Mouse (Mus musculus): ENCODE results near the gene Fgf7. TPM values are rescaled to one million over a fixed set of nuclear protein-coding genes. Genes with fewer than 3 reads are reported as not detected.
A peak's percentile ranks its signal among the peaks of the same experiment; 100 is the strongest.

Gene Fgf7
- 0.17 and 0.22 TPM in 2 replicates for polyA plus RNA-seq (2014; fragmentation: Nextera tagmentation; extraction: Ambion mirVana)

DNA sequence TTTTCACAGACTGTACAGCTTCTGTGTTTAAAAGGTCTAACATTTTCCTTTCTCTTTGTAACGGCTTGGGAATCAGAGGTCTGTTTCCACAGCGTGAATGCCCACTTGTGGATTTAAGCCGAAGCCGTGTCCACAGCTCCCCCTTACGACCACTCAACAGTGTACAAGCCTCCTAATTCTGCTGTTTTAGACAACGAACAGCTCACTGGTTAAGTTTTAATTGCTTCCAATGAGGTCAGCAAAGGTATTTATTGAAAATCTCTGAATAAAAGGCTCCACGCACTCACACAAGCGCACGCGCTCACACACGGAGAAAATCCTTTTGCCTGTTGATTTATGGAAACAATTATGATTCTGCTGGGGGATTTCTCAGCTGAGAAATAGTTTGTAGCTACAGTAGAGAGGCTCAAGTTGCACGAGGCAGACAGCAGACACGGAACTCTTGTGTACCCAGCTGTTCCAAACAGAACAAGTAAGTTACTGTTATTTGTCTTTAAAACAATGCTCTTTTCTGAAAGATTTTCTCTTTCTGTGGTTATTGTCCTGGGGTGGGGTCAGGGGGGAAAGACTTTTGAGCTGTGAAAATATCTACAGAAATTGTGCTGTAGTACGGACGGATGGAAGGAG is at the start of gene Fgf7:
Gene Fgf7, plus strand, starts transcription at position 280 of the 627 bp plus-strand sequence.
- Histone ChIP-seq H3K4me3 (ENCODE audit: low read depth, low read length) (no peak within 1 kb of the TSS), H3K27ac (ENCODE audit: low read depth) (no peak within 1 kb of the TSS), H3K27me3 (replicated peaks; ENCODE audit: control insufficient read depth, insufficient read depth, low read length) (no peaks in the 10 kb centered on the region), H3K9ac (ENCODE audit: low read length) (no peak within 1 kb of the TSS), H3K9me3 (ENCODE audit: control insufficient read depth, low read length) (no peaks in the 10 kb centered on the region), H3K36me3 (ENCODE audit: control insufficient read depth, insufficient read depth, low read length) (no peaks in the 10 kb centered on the region), H3K4me1 (replicated peaks; ENCODE audit: control insufficient read depth, insufficient read depth, low read length) (peaks cover 7% of the 10 kb centered on the region; the same call in 1 of the 2 replicates), H3K4me2 (ENCODE audit: low read length) (peak within 1 kb of the TSS; percentile 35)
- WGBS, result 44% methylated on average over 15 of the region's 15 CpGs
- peak; percentile 53 for DNase-seq (ENCODE audit: low spot score)
- ATAC-seq (replicated peaks; ENCODE audit: low FRiP score, low TSS enrichment, low read depth), result no peak

DNA sequence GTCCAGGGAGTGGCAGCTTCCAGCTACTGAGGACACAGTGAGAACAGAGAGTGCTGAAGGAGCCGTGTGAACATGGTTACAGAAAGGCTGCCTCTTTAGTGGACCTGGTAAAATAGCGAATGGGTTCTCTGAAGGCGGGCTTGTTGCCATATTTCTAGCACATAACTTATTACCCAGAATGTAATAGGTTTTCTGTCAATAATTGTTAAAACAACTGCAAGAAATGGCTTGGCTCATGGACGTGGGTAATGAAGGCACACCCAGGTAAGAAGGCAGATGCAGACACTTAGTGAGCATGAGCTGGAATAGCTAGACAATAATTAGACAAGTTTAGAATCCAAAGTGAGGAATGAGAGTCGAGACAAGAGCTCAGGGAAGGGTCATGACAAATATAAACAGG is 32.2 kb upstream of the Fgf7 start:
- DNase-seq (ENCODE audit: low spot score), result no peak
- 58% methylated on average over 5 of the region's 5 CpGs for WGBS

DNA sequence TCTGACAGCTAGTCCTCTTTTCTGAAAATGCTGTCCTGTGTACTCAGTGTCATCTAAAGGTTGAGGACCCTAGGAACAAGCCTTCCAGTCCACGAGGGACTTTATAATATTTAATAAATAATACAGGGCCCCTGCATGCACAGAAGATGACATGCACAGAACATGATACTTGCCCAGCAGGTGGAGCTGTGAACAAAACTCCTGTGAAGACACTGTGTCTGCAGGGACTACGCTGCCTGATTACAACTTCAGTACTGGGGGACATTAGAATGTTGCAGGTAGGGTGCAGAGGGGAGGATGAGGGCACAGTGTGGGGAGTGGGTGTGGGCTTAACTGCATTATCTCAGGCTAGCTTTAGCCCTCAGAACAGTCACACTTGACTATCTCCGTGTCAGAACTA is 28.4 kb upstream of the Fgf7 start:
- Histone ChIP-seq H3K4me1 (replicated peaks; ENCODE audit: control insufficient read depth, insufficient read depth, low read length) (no peaks in the 10 kb centered on the region), H3K4me2 (ENCODE audit: low read length) (no peak overlapping the region), H3K9ac (ENCODE audit: low read length) (no peak overlapping the region), H3K9me3 (ENCODE audit: control insufficient read depth, low read length) (no peaks in the 10 kb centered on the region), H3K27me3 (replicated peaks; ENCODE audit: control insufficient read depth, insufficient read depth, low read length) (no peaks in the 10 kb centered on the region), H3K36me3 (ENCODE audit: control insufficient read depth, insufficient read depth, low read length) (no peaks in the 10 kb centered on the region), H3K4me3 (ENCODE audit: low read depth, low read length) (no peak overlapping the region), H3K27ac (ENCODE audit: low read depth) (no peak overlapping the region)
- WGBS, result 45% methylated on average over 3 of the region's 3 CpGs
- DNase-seq (ENCODE audit: low spot score) (peak; percentile 63), ATAC-seq (replicated peaks; ENCODE audit: low FRiP score, low TSS enrichment, low read depth) (no peak)

More for the DNA sequence above, 32.2 kb upstream of the Fgf7 start:
- no peaks in the 10 kb centered on the region for H3K9me3 ChIP-seq (ENCODE audit: control insufficient read depth, low read length)
- no peaks in the 10 kb centered on the region for H3K36me3 ChIP-seq (ENCODE audit: control insufficient read depth, insufficient read depth, low read length)
- H3K27me3 ChIP-seq (replicated peaks; ENCODE audit: control insufficient read depth, insufficient read depth, low read length), result no peaks in the 10 kb centered on the region
- H3K4me2 ChIP-seq (ENCODE audit: low read length), result no peak overlapping the region
- H3K9ac ChIP-seq (ENCODE audit: low read length), result no peak overlapping the region
- no peaks in the 10 kb centered on the region for H3K4me1 ChIP-seq (replicated peaks; ENCODE audit: control insufficient read depth, insufficient read depth, low read length)
- no peak for ATAC-seq (replicated peaks; ENCODE audit: low FRiP score, low TSS enrichment, low read depth)
- no peak overlapping the region for H3K27ac ChIP-seq (ENCODE audit: low read depth)
- no peak overlapping the region for H3K4me3 ChIP-seq (ENCODE audit: low read depth, low read length)

DNA sequence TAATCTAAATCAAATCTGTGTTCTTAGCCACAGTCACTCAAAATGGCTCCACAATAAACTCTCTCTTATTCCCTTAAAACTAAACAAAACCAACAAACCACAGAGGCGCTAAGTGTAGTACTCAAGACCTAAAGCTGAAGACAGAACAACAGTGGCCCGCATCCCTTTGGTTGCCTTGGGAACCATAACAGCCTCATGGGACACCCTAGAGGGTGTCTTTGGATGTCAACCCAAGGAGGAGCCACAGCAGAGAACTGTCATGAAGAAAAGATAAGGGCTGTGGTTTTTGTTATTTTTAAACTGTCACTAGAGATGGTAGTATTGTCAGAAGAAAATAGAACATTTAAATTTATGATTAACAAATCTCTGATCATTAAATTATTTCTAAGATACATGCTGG is 27.7 kb upstream of the Fgf7 start:
- 84% methylated on average over 2 of the region's 2 CpGs for WGBS
- Histone ChIP-seq H3K9me3 (ENCODE audit: control insufficient read depth, low read length) (no peaks in the 10 kb centered on the region), H3K36me3 (ENCODE audit: control insufficient read depth, insufficient read depth, low read length) (no peaks in the 10 kb centered on the region), H3K4me3 (ENCODE audit: low read depth, low read length) (no peak overlapping the region), H3K4me2 (ENCODE audit: low read length) (no peak overlapping the region), H3K9ac (ENCODE audit: low read length) (no peak overlapping the region), H3K4me1 (replicated peaks; ENCODE audit: control insufficient read depth, insufficient read depth, low read length) (no peaks in the 10 kb centered on the region), H3K27me3 (replicated peaks; ENCODE audit: control insufficient read depth, insufficient read depth, low read length) (no peaks in the 10 kb centered on the region), H3K27ac (ENCODE audit: low read depth) (no peak overlapping the region)
- no peak for ATAC-seq (replicated peaks; ENCODE audit: low FRiP score, low TSS enrichment, low read depth)
- DNase-seq (ENCODE audit: low spot score), result no peak

DNA sequence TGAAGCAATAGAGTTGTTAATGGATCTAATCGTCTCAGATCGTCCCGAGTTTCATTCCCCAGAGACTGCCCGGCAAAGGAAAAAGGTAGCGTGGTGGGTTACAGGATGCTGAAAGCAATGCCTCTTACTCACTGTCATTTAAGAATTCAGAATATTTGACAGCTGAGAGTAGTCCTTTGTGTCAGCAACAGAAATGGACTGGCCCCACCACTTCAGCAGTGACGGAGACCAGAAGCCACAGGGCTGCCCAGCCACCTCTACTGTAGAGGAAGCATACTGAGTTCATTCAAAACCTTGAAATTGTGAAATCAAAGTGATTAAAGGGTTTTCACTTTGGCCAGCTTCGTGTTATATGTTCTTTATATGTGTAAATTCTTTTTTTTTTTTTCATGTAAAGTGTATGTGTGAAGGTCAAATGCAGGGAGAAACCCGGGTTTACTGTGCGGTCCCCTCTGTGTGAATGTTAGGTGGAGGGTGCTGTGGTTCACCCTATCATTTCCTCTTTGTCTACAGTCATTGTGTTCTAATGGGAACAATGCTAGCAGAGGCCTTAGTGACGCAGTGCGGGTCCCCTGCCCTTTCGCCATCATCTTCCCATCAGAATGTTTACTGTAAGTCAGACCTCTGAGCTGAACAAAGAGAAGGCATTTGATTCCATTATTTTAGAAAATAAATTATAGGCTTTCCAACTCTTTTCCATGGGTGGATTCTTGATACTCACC is 19.3 kb upstream of the Fgf7 start:
- H3K4me2 ChIP-seq (ENCODE audit: low read length), result no peak overlapping the region
- H3K27me3 ChIP-seq (replicated peaks; ENCODE audit: control insufficient read depth, insufficient read depth, low read length), result no peaks in the 10 kb centered on the region
- H3K4me3 ChIP-seq (ENCODE audit: low read depth, low read length), result no peak overlapping the region
- WGBS, result 56% methylated on average over 12 of the region's 12 CpGs
- H3K4me1 ChIP-seq (replicated peaks; ENCODE audit: control insufficient read depth, insufficient read depth, low read length), result no peaks in the 10 kb centered on the region
- DNase-seq (ENCODE audit: low spot score), result no peak
- no peaks in the 10 kb centered on the region for H3K9me3 ChIP-seq (ENCODE audit: control insufficient read depth, low read length)
- H3K36me3 ChIP-seq (ENCODE audit: control insufficient read depth, insufficient read depth, low read length), result no peaks in the 10 kb centered on the region
- H3K27ac ChIP-seq (ENCODE audit: low read depth), result no peak overlapping the region
- ATAC-seq (replicated peaks; ENCODE audit: low FRiP score, low TSS enrichment, low read depth), result no peak
- no peak overlapping the region for H3K9ac ChIP-seq (ENCODE audit: low read length)

DNA sequence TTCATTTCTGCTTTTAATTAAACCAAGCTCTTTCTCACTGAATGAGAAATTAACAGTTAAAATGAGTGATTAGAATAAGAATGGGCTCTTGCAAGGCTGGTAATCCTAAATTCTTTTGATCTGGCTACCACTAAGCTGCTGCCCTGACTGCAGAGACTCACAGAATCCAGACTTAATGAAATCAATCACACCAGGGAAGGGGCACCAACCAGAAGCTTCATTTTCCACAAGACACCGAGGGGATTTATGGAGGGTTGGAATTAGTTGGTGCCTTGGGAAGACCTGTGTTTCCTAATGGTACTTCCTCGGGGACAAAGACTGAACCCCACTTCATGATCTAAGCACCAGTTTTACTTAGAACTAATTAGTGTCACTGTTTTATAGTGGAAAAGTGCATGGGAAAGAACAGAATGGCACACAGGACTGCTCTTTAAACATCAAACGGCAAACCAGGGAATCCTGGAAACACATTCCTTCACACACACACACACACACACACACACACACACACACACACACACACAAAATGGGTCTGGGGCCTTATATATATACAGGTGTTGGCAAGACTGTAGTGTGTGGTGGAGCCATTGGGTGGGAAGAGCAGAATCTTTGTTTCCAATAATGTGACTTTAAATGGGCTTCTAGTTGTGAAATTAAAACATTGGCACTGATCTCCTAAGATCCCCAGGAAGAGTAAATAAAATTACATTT is 18.5 kb upstream of the Fgf7 start:
- ATAC-seq (replicated peaks; ENCODE audit: low FRiP score, low TSS enrichment, low read depth) (no peak), DNase-seq (ENCODE audit: low spot score) (no peak)
- Histone ChIP-seq H3K36me3 (ENCODE audit: control insufficient read depth, insufficient read depth, low read length) (no peaks in the 10 kb centered on the region), H3K27me3 (replicated peaks; ENCODE audit: control insufficient read depth, insufficient read depth, low read length) (no peaks in the 10 kb centered on the region), H3K4me3 (ENCODE audit: low read depth, low read length) (no peak overlapping the region), H3K4me2 (ENCODE audit: low read length) (no peak overlapping the region), H3K4me1 (replicated peaks; ENCODE audit: control insufficient read depth, insufficient read depth, low read length) (no peaks in the 10 kb centered on the region), H3K9me3 (ENCODE audit: control insufficient read depth, low read length) (no peaks in the 10 kb centered on the region), H3K27ac (ENCODE audit: low read depth) (no peak overlapping the region), H3K9ac (ENCODE audit: low read length) (no peak overlapping the region)
- 41% methylated on average over 3 of the region's 3 CpGs for WGBS

DNA sequence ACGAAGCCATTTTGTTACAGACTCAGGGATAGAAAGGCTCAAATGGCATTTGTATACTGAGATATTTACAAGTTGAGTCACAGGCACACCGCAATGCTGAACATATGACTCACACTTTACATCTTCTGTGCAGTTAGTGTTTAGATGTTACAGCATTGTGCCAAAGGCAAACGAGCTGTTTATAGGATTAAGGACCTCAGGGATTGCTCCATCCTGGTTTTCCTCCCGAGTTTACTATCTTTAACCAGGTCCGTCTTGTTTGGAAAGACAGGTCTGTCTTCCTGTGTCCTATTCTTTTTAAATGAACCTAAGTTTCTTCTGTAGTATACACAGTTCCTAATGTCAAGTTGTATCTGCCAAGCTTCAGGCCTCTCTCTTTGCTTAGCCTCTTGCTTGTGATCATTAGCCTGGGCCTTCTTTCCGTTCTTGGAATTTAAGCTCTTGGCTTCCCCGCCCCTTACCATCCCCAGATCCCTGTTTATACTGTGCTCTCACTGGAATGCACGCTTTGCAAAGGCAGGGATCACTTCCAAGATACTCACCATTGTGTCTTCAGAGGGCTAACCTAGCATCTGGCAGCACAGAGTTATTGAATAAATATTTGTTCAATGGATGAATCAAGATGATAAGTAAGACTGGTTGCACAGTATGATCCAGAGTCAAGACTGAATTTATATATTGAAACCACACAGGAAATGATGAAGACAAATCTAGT is 3.1 kb upstream of the Fgf7 start:
- no peaks in the 10 kb centered on the region for H3K9me3 ChIP-seq (ENCODE audit: control insufficient read depth, low read length)
- WGBS, result 39% methylated on average over 8 of the region's 8 CpGs
- no peaks in the 10 kb centered on the region for H3K27me3 ChIP-seq (replicated peaks; ENCODE audit: control insufficient read depth, insufficient read depth, low read length)
- no peak overlapping the region for H3K9ac ChIP-seq (ENCODE audit: low read length)
- no peak overlapping the region for H3K4me2 ChIP-seq (ENCODE audit: low read length)
- H3K4me1 ChIP-seq (replicated peaks; ENCODE audit: control insufficient read depth, insufficient read depth, low read length), result peaks cover 7% of the 10 kb centered on the region; the same call in 1 of the 2 replicates
- DNase-seq (ENCODE audit: low spot score), result no peak
- H3K27ac ChIP-seq (ENCODE audit: low read depth), result peak overlapping the region; percentile 62; the same call in 1 of the 2 replicates
- H3K4me3 ChIP-seq (ENCODE audit: low read depth, low read length), result no peak overlapping the region
- no peak for ATAC-seq (replicated peaks; ENCODE audit: low FRiP score, low TSS enrichment, low read depth)
- no peaks in the 10 kb centered on the region for H3K36me3 ChIP-seq (ENCODE audit: control insufficient read depth, insufficient read depth, low read length)

DNA sequence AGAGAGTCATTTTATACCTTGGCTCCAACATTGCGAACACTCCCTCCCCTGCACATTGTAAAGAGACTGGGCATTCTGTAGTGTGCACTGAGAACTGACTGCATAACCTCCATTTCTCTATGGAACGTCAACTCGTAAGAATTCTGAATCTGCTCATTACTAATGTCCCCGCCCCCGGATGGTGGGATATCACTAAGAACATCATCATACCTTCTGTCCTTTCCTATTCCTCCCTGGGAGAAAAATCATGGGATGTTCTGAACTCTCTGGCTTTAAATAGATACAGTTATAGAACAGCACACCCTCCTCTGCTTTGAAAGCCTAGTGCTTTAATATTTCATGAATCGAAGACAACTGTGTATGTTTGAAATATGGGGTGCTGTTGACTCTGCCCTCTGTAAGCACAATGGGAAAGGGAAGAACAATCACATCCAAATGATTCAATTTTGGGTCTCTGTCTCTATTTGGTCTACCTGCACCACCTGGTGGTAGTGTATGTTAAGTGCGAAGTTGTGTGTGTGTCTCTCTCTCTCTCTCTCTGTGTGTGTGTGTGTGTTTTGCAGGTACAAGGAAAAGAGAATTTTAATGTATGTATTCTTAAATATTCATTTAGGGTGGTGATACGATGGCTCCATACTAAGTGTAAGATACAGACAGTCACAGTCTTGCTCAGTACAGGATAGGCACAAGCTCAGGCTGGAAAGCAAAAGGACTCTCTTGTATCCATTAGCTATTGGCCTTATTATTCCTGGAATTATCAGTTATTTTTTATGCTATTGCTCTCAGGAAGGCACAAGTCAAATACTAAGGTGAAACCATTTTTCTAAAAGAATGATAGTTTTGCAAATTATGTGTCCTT is 1.1 kb upstream of the Fgf7 start:
- no peaks in the 10 kb centered on the region for H3K36me3 ChIP-seq (ENCODE audit: control insufficient read depth, insufficient read depth, low read length)
- H3K4me1 ChIP-seq (replicated peaks; ENCODE audit: control insufficient read depth, insufficient read depth, low read length), result peaks cover 7% of the 10 kb centered on the region; the same call in 1 of the 2 replicates
- H3K27me3 ChIP-seq (replicated peaks; ENCODE audit: control insufficient read depth, insufficient read depth, low read length), result no peaks in the 10 kb centered on the region
- ATAC-seq (replicated peaks; ENCODE audit: low FRiP score, low TSS enrichment, low read depth), result no peak
- H3K4me2 ChIP-seq (ENCODE audit: low read length), result no peak overlapping the region
- 81% methylated on average over 8 of the region's 8 CpGs for WGBS
- H3K27ac ChIP-seq (ENCODE audit: low read depth), result no peak overlapping the region
- no peak overlapping the region for H3K9ac ChIP-seq (ENCODE audit: low read length)
- DNase-seq (ENCODE audit: low spot score), result no peak
- H3K9me3 ChIP-seq (ENCODE audit: control insufficient read depth, low read length), result no peaks in the 10 kb centered on the region
- H3K4me3 ChIP-seq (ENCODE audit: low read depth, low read length), result no peak overlapping the region
